Mouse (Mus musculus) colon, adult 2 months (tissue): ENCODE data around the gene Ptcra. TPM values are rescaled to one million over a fixed set of nuclear protein-coding genes. Genes with fewer than 3 reads are reported as not detected.

Source experiments
- polyA plus RNA-seq: library from polyadenylated mRNA; depleted of rRNA; stranded (reverse); fragments of >200 nt; gene quantifications from 2 replicates; pipeline ENCODE4 v1.2.3, GENCODE M21; 2012; rRNA removed

Ptcra gene
- polyA plus RNA-seq = 0.14 TPM in 1 of 2 replicates, not detected in the other

GRCm38 (mm10) chr17:46763544-46763943 lies at the start of gene Ptcra:
Gene Ptcra (minus strand): TSS chr17:46763712.

DNA sequence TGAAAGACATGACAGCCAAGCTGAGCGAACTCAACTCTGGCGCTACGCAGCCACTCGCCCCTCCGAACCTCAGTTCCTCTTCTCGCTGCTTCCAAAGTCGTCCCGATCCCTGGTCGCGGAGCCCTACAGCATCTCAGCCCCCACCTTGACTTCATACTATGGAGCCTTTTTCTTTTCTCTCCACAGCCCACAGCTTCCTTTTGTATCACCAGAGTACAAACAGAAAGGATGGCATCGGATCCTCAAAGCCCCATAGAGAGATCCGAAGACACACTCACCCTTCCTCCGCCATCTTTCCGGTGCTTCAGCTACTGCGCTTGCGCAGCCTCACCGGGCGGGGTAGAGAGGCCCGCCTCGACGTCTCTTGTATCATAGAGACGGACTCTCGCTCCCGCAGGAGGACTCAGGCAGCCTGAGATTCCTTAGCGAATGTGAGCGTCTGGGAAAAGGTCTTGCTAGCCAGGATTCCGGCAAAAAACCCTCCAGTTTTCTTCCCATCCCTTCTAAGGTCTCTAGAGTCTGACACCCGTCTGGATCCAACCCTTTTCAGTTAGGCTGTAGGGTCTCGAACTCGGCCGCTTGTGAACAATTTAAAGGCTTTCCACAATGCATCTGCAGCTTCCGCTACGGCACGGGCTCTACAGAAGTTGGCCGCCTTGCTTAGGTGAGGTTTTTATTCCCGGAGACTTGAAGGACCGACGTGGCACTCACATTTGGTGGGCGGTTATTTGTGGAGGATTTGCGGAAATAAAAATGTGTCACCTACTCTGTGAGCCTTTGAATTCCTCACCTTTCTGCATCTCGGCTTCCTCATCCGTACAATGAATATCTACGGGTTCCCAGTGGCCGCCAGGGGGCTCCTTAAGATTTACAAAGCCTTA lies 19.1 kb upstream of the Ptcra start, which contains the start of gene Rpl7l1:
Gene Rpl7l1 (minus strand): TSS at position 332 of the 881 bp plus-strand sequence.

GRCm38 (mm10) chr17:46772404-46773277 lies 9.1 kb upstream of the Ptcra start, which contains the start of gene 2310039H08Rik:
Gene 2310039H08Rik (plus strand): TSS chr17:46772635.

GRCm38 (mm10) chr17:46751794-46752556 lies 11.5 kb downstream of the Ptcra start, which contains the start of gene Cnpy3:
Gene Cnpy3 (minus strand): TSS chr17:46752214.

DNA sequence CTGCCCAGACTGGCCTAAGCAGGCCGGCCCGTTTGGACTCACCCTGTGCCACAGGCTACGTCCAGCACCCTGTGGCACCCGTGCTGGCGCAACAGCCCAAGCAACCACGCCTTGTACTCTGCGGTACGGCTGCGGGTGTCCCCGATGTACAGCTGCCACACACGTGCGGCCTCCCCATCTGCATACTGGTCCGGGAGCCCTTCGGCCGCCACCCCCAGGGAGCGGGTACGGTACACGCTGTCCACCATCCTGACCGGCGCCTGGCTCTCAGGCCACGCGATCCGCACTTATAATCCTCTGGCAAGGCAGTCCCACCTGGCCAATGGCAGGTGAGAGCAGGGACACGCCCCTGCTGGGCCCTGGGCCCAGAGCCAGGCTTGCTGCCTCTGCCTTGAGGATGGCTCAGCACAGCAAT lies 34.6 kb downstream of the Ptcra start, which contains the start of gene Gnmt:
Gene Gnmt (minus strand): TSS at position 265 of the 415 bp plus-strand sequence.

GRCm38 (mm10) chr17:46710959-46711597 lies 52.4 kb downstream of the Ptcra start, which contains the start of gene Pex6:
Gene Pex6 (plus strand): TSS chr17:46711463.

Other genes with a start within 250 kb of the Ptcra start
- 12.2 and 12.8 TPM in 2 replicates for gene Cul9, start 217.3 kb downstream of the Ptcra start, polyA plus RNA-seq
- gene Srf, start 207.5 kb downstream of the Ptcra start, polyA plus RNA-seq = 229 and 257 TPM in 2 replicates
- 18.7 and 23.5 TPM in 2 replicates for gene Ptk7, start 134.2 kb downstream of the Ptcra start, polyA plus RNA-seq
- gene Klc4, start 117.7 kb downstream of the Ptcra start, polyA plus RNA-seq = 104 and 125 TPM in 2 replicates
- gene Mrpl2, start 117.5 kb downstream of the Ptcra start, polyA plus RNA-seq = 114 and 139 TPM in 2 replicates
- gene Cul7, start 113.4 kb downstream of the Ptcra start, polyA plus RNA-seq = 23.0 and 25.6 TPM in 2 replicates
- gene Rrp36, start 89.4 kb downstream of the Ptcra start, polyA plus RNA-seq = 35.6 and 39.8 TPM in 2 replicates
- 74.0 and 78.7 TPM in 2 replicates for gene Mea1, start 84.9 kb downstream of the Ptcra start, polyA plus RNA-seq
- gene Klhdc3, start 82.8 kb downstream of the Ptcra start, polyA plus RNA-seq = 74.5 and 80.0 TPM in 2 replicates
- gene Ppp2r5d, start 58.6 kb downstream of the Ptcra start, polyA plus RNA-seq = 49.5 and 53.3 TPM in 2 replicates
- 90.8 and 100 TPM in 2 replicates for gene Pex6, start 52.2 kb downstream of the Ptcra start, polyA plus RNA-seq
- 2.2 and 3.6 TPM in 2 replicates for gene Gnmt, start 34.5 kb downstream of the Ptcra start, polyA plus RNA-seq
- gene Cnpy3, start 11.5 kb downstream of the Ptcra start, polyA plus RNA-seq = 33.1 and 38.2 TPM in 2 replicates
- 173 and 174 TPM in 2 replicates for gene 2310039H08Rik, start 8.9 kb upstream of the Ptcra start, polyA plus RNA-seq
- 12.5 and 14.0 TPM in 2 replicates for gene Rpl7l1, start 19.0 kb upstream of the Ptcra start, polyA plus RNA-seq
- 9.0 and 9.2 TPM in 2 replicates for gene Bicral, start 94.8 kb upstream of the Ptcra start, polyA plus RNA-seq
- 22.9 and 29.6 TPM in 2 replicates for gene Tbcc, start 127.0 kb upstream of the Ptcra start, polyA plus RNA-seq
- not detected in 2 replicates for gene Prph2, start 146.7 kb upstream of the Ptcra start, polyA plus RNA-seq
- gene Ubr2, start 246.8 kb upstream of the Ptcra start, polyA plus RNA-seq = 22.0 and 23.2 TPM in 2 replicates